8 mouse cellular contexts compared by ENCODE assay signal in the genomic region with DNA sequence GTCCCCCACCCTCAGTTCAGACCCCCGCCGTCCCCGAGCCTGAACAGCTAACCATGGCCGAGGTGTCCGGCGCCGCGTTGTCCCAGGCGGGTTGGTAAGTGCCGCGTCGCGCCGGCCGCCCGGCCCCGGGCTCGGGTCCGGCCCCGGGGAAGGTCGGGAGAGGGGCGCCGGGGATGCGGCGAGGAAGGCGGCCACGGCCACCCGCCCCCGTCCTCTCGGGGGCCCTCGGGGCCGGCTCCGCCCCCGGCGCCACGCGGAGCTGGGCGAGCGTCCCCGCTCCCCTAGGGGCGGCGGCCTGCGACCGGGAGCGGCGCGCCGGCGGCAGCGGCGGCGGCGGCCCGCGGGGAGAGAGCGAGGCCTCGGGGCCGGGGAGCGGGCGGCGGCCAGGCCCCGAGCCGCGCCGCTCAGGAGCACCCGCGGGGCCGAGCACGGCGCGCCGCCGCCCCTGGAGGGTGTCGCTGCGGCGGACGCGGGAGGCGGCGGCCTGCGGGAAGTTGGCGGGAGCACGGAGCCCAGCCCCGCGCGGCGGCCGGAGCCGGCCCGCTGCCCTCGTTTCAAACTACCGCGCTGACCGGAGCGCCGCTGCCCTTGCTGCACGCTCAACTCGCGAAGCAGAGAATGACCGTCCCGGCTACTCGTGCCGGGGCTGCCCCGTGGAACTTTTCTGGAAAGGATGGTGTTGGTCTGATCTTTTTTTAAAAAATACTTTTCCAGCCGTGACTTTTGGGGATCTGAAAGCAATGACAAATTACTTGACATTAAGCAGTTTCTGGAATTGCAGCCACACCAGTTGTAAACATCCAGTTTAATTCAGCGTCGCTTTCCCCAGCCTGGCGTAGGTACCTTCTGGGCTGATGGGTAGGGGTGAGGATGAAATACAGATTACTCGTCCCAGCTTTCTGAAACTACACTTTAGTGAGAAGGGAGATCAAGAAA. TPM values are rescaled to one million over a fixed set of nuclear protein-coding genes. Genes with fewer than 3 reads are reported as not detected.
DNase-seq lines count a peak whose midpoint lies in the region; ATAC-seq and TF ChIP-seq lines count a peak whose summit lies in the region.

No protein-coding gene starts in this region.

- no peaks in the 10 kb centered on the region for H3K4me1 ChIP-seq in ES-Bruce4 (ENCODE audit: control insufficient read depth, insufficient read depth, low read length)
- H3K4me1 ChIP-seq in heart, embryonic 13.5 days: peaks cover 39% of the 10 kb centered on the region
- peaks cover 32% of the 10 kb centered on the region for H3K4me1 ChIP-seq in neural tube, embryonic 13.5 days (replicated peaks)

- no peaks in the 10 kb centered on the region for H3K27me3 ChIP-seq in ES-Bruce4 (ENCODE audit: control insufficient read depth, insufficient read depth, low read length, poor library complexity, severe bottlenecking)
- no peaks in the 10 kb centered on the region for H3K27me3 ChIP-seq in heart, embryonic 13.5 days (replicated peaks)
- no peaks in the 10 kb centered on the region for H3K27me3 ChIP-seq in neural tube, embryonic 13.5 days

- WGBS in heart, embryonic 13.5 days: under 1% methylated on average over 94 of the region's 109 CpGs
- under 1% methylated on average over 86 of the region's 109 CpGs for WGBS in neural tube, embryonic 13.5 days

- ATAC-seq in erythroid progenitor cell, adult 5-6 weeks (replicated peaks; ENCODE audit: low FRiP score, poor library complexity, severe bottlenecking): peak; percentile 23
- ATAC-seq in heart, embryonic 13.5 days (ENCODE audit: extremely low read depth, insufficient number of reproducible peaks, low FRiP score, low TSS enrichment): peak; percentile 44
- ATAC-seq in neural tube, embryonic 13.5 days (ENCODE audit: low read depth): peak; percentile 80

- H3K9ac ChIP-seq in ES-Bruce4 (ENCODE audit: low read depth, poor library complexity, severe bottlenecking): peak overlapping the region; percentile 92
- peak overlapping the region; percentile 98 for H3K9ac ChIP-seq in heart, embryonic 13.5 days
- peak overlapping the region; percentile 97 for H3K9ac ChIP-seq in neural tube, embryonic 13.5 days

- TF ChIP-seq CTCF in ES-Bruce4 (IDR thresholded peaks at IDR 0.05; ENCODE audit: low read depth, low read length): no peak
- no peak for TF ChIP-seq CTCF in brain, embryonic 14.5 days (IDR thresholded peaks at IDR 0.05; ENCODE audit: borderline replicate concordance, extremely low read depth, insufficient read depth, insufficient read length)

- TF ChIP-seq POLR2A in ES-Bruce4 (IDR thresholded peaks at IDR 0.05; ENCODE audit: insufficient read depth, low read length): no peak
- peak; percentile 46; the same call in 1 of the 2 replicates for TF ChIP-seq POLR2A in brain, embryonic 14.5 days (IDR thresholded peaks at IDR 0.05; ENCODE audit: borderline replicate concordance, extremely low read depth, insufficient read depth, insufficient read length, poor library complexity, severe bottlenecking)

- H3K27ac ChIP-seq in ES-Bruce4 (ENCODE audit: insufficient read depth, low read length): peak overlapping the region; percentile 71
- H3K27ac ChIP-seq in heart, embryonic 13.5 days (replicated peaks): peak overlapping the region; percentile 100
- peak overlapping the region; percentile 99 for H3K27ac ChIP-seq in neural tube, embryonic 13.5 days (replicated peaks)

- TF ChIP-seq EP300 in ES-Bruce4 (IDR thresholded peaks at IDR 0.05; ENCODE audit: insufficient read depth, low read depth, low read length): no peak

- peak overlapping the region; percentile 89 for H3K4me2 ChIP-seq in heart, embryonic 13.5 days
- peak overlapping the region; percentile 78 for H3K4me2 ChIP-seq in neural tube, embryonic 13.5 days

- no peaks in the 10 kb centered on the region for H3K9me3 ChIP-seq in ES-Bruce4 (replicated peaks; ENCODE audit: control insufficient read depth, insufficient read depth, low read length, poor library complexity, severe bottlenecking)
- no peaks in the 10 kb centered on the region for H3K9me3 ChIP-seq in heart, embryonic 13.5 days
- no peaks in the 10 kb centered on the region for H3K9me3 ChIP-seq in neural tube, embryonic 13.5 days

- DNase-seq in brain, embryonic 14.5 days (ENCODE audit: low read depth): peak; percentile 59
- peak; percentile 76 for DNase-seq in kidney, postnatal 10 days
- peak; percentile 42 to 59 for DNase-seq in lung, adult 18-20 months
- DNase-seq in thymus, postnatal 0 days (ENCODE audit: low spot score): peak; percentile 21

- H3K4me3 ChIP-seq in ES-Bruce4 (ENCODE audit: low read depth, low read length): peak overlapping the region; percentile 91
- H3K4me3 ChIP-seq in heart, embryonic 13.5 days: peak overlapping the region; percentile 93
- H3K4me3 ChIP-seq in neural tube, embryonic 13.5 days: peak overlapping the region; percentile 83

- no peaks in the 10 kb centered on the region for H3K36me3 ChIP-seq in ES-Bruce4 (ENCODE audit: control insufficient read depth, insufficient read depth, low read length, poor library complexity, severe bottlenecking)
- H3K36me3 ChIP-seq in heart, embryonic 13.5 days: no peaks in the 10 kb centered on the region; the same call in 1 of the 2 replicates
- no peaks in the 10 kb centered on the region for H3K36me3 ChIP-seq in neural tube, embryonic 13.5 days

RNA-seq across cellular contexts. Expression of gene Tdrd3, which starts 0.6 kb away (rescaled TPM):
- 16.4 and 20.1 TPM in 2 replicates for polyA plus RNA-seq in ES-Bruce4 (2011; ENCODE audit: insufficient read depth, insufficient read length, low read depth, missing spikeins)
- 27.5 and 30.5 TPM in 2 replicates for polyA plus RNA-seq in brain, embryonic 14.5 days (2012; rRNA removed)
- total RNA-seq in erythroid progenitor cell, adult 5-6 weeks (2015; ENCODE audit: low replicate concordance): 18.7 and 32.7 TPM in 2 replicates
- 31.3 and 38.6 TPM in 2 replicates for total RNA-seq in erythroid progenitor cell, adult 5-6 weeks (2017; ENCODE audit: low replicate concordance)
- 15.8 and 16.5 TPM in 2 replicates for polyA plus RNA-seq in heart, embryonic 13.5 days (2015; fragmentation: Nextera tagmentation; extraction: Ambion mirVana)
- polyA plus RNA-seq in neural tube, embryonic 13.5 days (2015; fragmentation: Nextera tagmentation; extraction: Ambion mirVana): 43.2 and 43.5 TPM in 2 replicates
- 16.2 and 17.3 TPM in 2 replicates for polyA plus RNA-seq in thymus, postnatal 0 days (2015; fragmentation: Nextera tagmentation; extraction: Ambion mirVana)

Comparison
In these comparisons a context has a peak if more than half of its experiments do, and no peak if none do; other contexts are left out.
1. Peak in every context shown above with its lines: DNase-seq, ATAC-seq, H3K4me3 ChIP-seq and H3K27ac ChIP-seq.
2. DNase-seq: peak in every context shown above with its lines; median percentile 76 in kidney, postnatal 10 days; 59 in brain, embryonic 14.5 days; 50 in lung, adult 18-20 months; 21 in thymus, postnatal 0 days.
3. ATAC-seq: peak in every context shown above with its lines; median percentile 80 in neural tube, embryonic 13.5 days; 44 in heart, embryonic 13.5 days; 23 in erythroid progenitor cell, adult 5-6 weeks.